Mouse (Mus musculus): ENCODE data around the gene Naip2.

Gene Naip2

DNA sequence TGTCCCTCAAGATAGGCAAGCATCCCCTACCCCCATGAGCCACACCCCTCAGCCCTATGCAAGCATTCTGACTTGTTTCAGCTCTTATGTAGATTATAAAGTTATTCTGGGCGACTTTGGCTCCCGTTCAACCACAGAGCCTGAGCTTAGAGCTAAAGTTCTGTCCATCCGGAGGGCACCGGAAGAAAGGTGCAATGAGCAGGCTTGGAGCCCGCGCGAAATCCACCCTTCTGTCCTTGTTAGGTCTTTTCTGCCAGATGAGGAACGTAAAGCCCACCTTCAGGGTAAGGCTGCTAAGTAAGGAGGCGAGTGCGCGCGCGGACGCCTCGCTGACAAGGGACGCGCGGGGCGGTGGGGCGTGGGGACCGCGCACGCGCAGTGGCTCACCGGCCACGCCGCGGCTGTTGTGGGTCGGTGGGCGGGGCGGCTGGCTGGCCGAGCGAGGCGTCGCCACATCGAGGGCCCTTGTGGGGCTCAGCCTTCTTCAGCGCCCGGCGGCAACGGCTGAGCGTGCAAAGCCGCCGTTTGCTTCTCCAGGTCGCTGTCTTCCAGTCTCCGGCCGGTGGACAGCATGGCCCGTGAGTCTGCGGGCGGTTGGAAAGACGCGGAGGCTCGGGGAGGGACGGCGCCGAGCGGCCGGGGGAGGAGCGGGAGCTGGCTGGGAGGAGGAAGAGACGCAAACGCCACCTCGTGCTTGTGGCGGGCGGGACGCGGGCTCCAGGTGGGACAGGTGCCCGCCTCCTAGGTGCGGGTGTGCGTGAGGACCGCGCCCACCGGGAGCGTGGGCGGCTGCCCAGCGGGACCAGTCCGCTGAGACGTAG is 94.0 kb downstream of the Naip2 start, which contains the start of gene Serf1:
Gene Serf1 (plus strand): TSS at position 361 of the 821 bp plus-strand sequence.
- peak; percentile 78 to 80 for DNase-seq (ENCODE audit: low spot score in 2 of 2)

GRCm38 (mm10) chr13:100103748-100104254 is 98.1 kb downstream of the Naip2 start, which contains the start of gene Bdp1:
Gene Bdp1, minus strand, starts transcription at chr13:100104070.
- peak; percentile 94 to 95 for DNase-seq (ENCODE audit: low spot score in 2 of 2)

GRCm38 (mm10) chr13:100103052-100103658 is 98.7 kb downstream of the Naip2 start:
- no peak for DNase-seq (ENCODE audit: low spot score in 2 of 2)

DNA sequence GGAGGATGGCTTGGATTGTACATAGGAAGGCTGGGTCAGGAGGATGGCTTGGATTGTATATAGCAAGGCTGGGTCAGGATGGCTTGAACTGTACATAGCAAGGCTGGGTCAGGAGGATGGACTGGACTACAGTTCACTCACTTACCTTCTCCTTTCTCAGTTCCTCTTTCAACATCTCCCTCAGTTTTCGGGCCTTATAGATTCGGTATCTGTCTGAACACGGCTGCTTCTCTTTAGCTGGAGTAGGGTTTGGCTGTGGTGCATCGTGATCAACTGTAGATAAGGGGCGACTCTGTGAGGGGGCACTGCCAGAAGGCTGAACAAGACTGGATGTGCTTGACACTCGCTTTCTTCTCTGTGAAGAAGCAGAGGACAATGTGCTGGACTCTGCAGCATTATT is 103.1 kb downstream of the Naip2 start:
- DNase-seq (ENCODE audit: low spot score in 2 of 2) = no peak
